Mouse (Mus musculus): ENCODE results near the gene 4931414P19Rik.

DNA sequence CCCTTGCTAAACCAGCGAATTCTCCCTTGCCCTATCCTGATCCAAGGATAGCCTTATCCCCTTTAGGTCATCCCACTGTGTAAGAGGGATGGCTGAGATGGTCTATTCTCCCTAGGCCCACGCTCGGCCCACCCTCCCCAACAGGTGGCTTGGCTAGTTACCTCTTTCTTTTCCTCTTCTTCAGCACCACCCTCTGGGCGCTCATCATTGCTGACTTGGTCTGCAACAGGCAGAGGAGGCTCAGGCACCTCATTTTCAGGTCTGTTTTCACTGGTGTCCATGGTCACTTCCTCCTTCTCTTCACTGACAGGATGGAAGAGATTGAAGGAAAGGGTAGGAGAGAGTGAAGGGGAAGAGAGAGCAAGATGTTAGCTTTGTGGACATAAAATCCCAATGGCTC, 45.8 kb upstream of the 4931414P19Rik start:
- TF ChIP-seq CTCF (IDR thresholded peaks at IDR 0.05; ENCODE audit: borderline replicate concordance, control insufficient read depth, extremely low read depth, insufficient read depth, low read length, poor library complexity) (no peak), POLR2A (IDR thresholded peaks at IDR 0.05; ENCODE audit: control insufficient read depth, extremely low read depth, insufficient read depth, low read length, poor library complexity) (no peak)

Data from thymus, adult 2 months (tissue).